ENCODE assay signal across 8 mouse cellular contexts in the genomic region with DNA sequence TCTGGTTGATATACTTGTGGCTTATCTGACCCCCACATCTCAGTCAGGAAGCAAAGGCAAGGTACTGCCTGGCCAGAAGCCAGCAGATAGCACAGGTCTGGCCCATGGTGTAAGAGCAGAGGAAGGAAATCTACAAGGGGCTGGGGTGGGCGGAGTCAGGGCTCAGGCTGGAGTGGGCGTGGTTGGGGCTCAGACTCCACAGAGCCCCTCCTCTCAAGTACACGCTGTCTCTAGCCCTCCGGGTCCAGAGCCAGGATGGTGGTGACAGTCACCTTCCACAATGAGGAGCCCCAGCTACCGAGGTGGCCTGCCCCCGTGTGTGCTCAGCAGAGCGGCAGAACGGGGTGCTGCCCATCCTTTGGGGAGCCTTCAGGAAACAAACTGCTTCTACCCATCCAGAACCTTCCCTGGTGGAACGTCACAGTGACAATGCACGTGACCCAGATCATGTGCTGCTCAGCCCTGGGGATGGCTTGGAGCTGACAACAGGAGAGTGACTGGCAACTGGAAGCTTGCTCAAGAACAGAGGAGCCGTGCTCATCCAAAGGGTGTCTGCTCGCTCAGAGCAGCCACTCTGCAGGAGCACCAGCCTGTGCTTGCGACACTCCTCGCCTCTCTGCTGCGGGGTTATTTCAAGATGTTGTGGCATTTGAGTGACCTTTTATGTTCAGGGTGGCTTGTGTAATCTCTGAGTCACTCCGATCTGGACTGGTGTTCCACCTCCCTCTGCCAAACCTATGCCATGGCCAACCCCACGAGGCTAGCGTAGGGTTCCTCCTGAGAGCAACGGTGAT. TPM values are rescaled to one million over a fixed set of nuclear protein-coding genes. Genes with fewer than 3 reads are reported as not detected.
DNase-seq lines count a peak whose midpoint lies in the region; ATAC-seq and TF ChIP-seq lines count a peak whose summit lies in the region.

No protein-coding gene starts in this region.

- no peaks in the 10 kb centered on the region; the same call in 1 of the 2 replicates for H3K27me3 ChIP-seq in forebrain, embryonic 12.5 days
- no peaks in the 10 kb centered on the region for H3K27me3 ChIP-seq in limb, embryonic 14.5 days (ENCODE audit: control insufficient read depth, insufficient read depth, low read length)
- no peaks in the 10 kb centered on the region for H3K27me3 ChIP-seq in midbrain, embryonic 14.5 days (ENCODE audit: control insufficient read depth, insufficient read depth, low read length)

- peak; percentile 86 for DNase-seq in layer of hippocampus, adult 9-11 months
- DNase-seq in layer of hippocampus, adult 9-10 months (ENCODE audit: low spot score), result no peak
- DNase-seq in adrenal gland, adult 2 months, result peak; percentile 90
- DNase-seq in limb, embryonic 14.5 days (ENCODE audit: low spot score), result peak; percentile 53
- DNase-seq in midbrain, embryonic 14.5 days, result peak; percentile 65
- DNase-seq in thymus, postnatal 0 days (ENCODE audit: low spot score), result peak; percentile 78

- peak overlapping the region; percentile 46 for H3K4me2 ChIP-seq in forebrain, embryonic 12.5 days
- H3K4me2 ChIP-seq in limb, embryonic 14.5 days (replicated peaks; ENCODE audit: low read depth, low read length, severe bottlenecking), result peak overlapping the region; percentile 50
- H3K4me2 ChIP-seq in midbrain, embryonic 14.5 days (ENCODE audit: low read length), result peak overlapping the region; percentile 46

- H3K9ac ChIP-seq in forebrain, embryonic 12.5 days, result no peak overlapping the region
- H3K9ac ChIP-seq in limb, embryonic 14.5 days (ENCODE audit: low read depth, low read length, severe bottlenecking), result peak overlapping the region; percentile 29; the same call in 1 of the 2 replicates
- no peak overlapping the region; the same call in 1 of the 2 replicates for H3K9ac ChIP-seq in midbrain, embryonic 14.5 days (replicated peaks; ENCODE audit: low read length)

- peaks cover 8% of the 10 kb centered on the region for H3K4me1 ChIP-seq in forebrain, embryonic 12.5 days
- peaks cover 11% of the 10 kb centered on the region for H3K4me1 ChIP-seq in limb, embryonic 14.5 days (ENCODE audit: control insufficient read depth, insufficient read depth, low read length)
- H3K4me1 ChIP-seq in midbrain, embryonic 14.5 days (ENCODE audit: control insufficient read depth, insufficient read depth, low read length), result peaks cover 4% of the 10 kb centered on the region; the same call in 1 of the 2 replicates

- H3K27ac ChIP-seq in forebrain, embryonic 12.5 days, result no peak overlapping the region
- H3K27ac ChIP-seq in limb, embryonic 14.5 days (replicated peaks; ENCODE audit: low read depth, low read length), result no peak overlapping the region; the same call in 1 of the 2 replicates
- no peak overlapping the region for H3K27ac ChIP-seq in midbrain, embryonic 14.5 days (replicated peaks; ENCODE audit: low read depth, low read length)

- 38% methylated on average over 19 of the region's 19 CpGs for WGBS in forebrain, embryonic 12.5 days
- 33% methylated on average over 19 of the region's 19 CpGs for WGBS in limb, embryonic 14.5 days
- WGBS in midbrain, embryonic 14.5 days, result 36% methylated on average over 19 of the region's 19 CpGs

- peak; percentile 69 for ATAC-seq in forebrain, embryonic 12.5 days (ENCODE audit: low FRiP score)
- ATAC-seq in hematopoietic stem cell, adult 5-6 weeks (replicated peaks in 1 of 2; ENCODE audit: insufficient read depth in 1 of 2, low FRiP score in 2 of 2, low TSS enrichment in 1 of 2, low read depth in 1 of 2, poor library complexity in 2 of 2, severe bottlenecking in 2 of 2), result peak; percentile 80 to 84
- ATAC-seq in limb, embryonic 14.5 days (ENCODE audit: low FRiP score, low read depth), result peak; percentile 83
- ATAC-seq in midbrain, embryonic 14.5 days (ENCODE audit: low FRiP score, low TSS enrichment), result peak; percentile 46; the same call in 1 of the 2 replicates

- no peak for TF ChIP-seq POLR2A in limb, embryonic 14.5 days (IDR thresholded peaks at IDR 0.05; ENCODE audit: borderline replicate concordance, extremely low read depth, insufficient read depth, insufficient read length)

- no peak overlapping the region for H3K4me3 ChIP-seq in forebrain, embryonic 12.5 days (replicated peaks)
- peak overlapping the region; percentile 21 for H3K4me3 ChIP-seq in limb, embryonic 14.5 days (replicated peaks; ENCODE audit: low read length)
- H3K4me3 ChIP-seq in midbrain, embryonic 14.5 days (replicated peaks; ENCODE audit: low read depth, low read length), result 0 out of 2 replicates have a peak overlapping the region, but pooled peaks have one; percentile 15

- H3K9me3 ChIP-seq in forebrain, embryonic 12.5 days, result no peaks in the 10 kb centered on the region
- no peaks in the 10 kb centered on the region for H3K9me3 ChIP-seq in limb, embryonic 14.5 days (ENCODE audit: control insufficient read depth, low read length)
- no peaks in the 10 kb centered on the region for H3K9me3 ChIP-seq in midbrain, embryonic 14.5 days (ENCODE audit: control insufficient read depth, low read length)

- H3K36me3 ChIP-seq in forebrain, embryonic 12.5 days (replicated peaks), result no peaks in the 10 kb centered on the region
- no peaks in the 10 kb centered on the region for H3K36me3 ChIP-seq in limb, embryonic 14.5 days (ENCODE audit: control insufficient read depth, insufficient read depth, low read length)
- no peaks in the 10 kb centered on the region for H3K36me3 ChIP-seq in midbrain, embryonic 14.5 days (ENCODE audit: control insufficient read depth, insufficient read depth, low read length)

RNA-seq across cellular contexts. Expression of gene Adssl1, which starts 9.3 kb away (rescaled TPM):
- 10 to 100 TPM; 10.7 to 39.1 TPM for total RNA-seq in adrenal gland, adult 2 months (2021)
- polyA plus RNA-seq in adrenal gland, adult 2 months (2012; rRNA removed), result 10.6 and 11.0 TPM in 2 replicates
- polyA plus RNA-seq in forebrain, embryonic 12.5 days (2016; fragmentation: Nextera tagmentation; extraction: Ambion mirVana), result 2.0 and 2.8 TPM in 2 replicates
- total RNA-seq in hematopoietic stem cell, adult 5-6 weeks (2017), result 38.0 and 49.7 TPM in 2 replicates
- 11.8 and 18.9 TPM in 2 replicates for polyA plus RNA-seq in limb, embryonic 14.5 days (2012; rRNA removed)
- polyA plus RNA-seq in limb, embryonic 14.5 days (2014; fragmentation: Nextera tagmentation; extraction: Ambion mirVana), result 13.3 and 15.0 TPM in 2 replicates
- 2.8 and 3.1 TPM in 2 replicates for polyA plus RNA-seq in midbrain, embryonic 14.5 days (2014; fragmentation: Nextera tagmentation; extraction: Ambion mirVana)
- 10.1 and 10.6 TPM in 2 replicates for polyA plus RNA-seq in thymus, postnatal 0 days (2015; fragmentation: Nextera tagmentation; extraction: Ambion mirVana)

RNA-seq across cellular contexts. Expression of gene Siva1, which starts 15.4 kb away (rescaled TPM):
- total RNA-seq in adrenal gland, adult 2 months (2021), result 10 to 100 TPM; 23.6 to 53.6 TPM
- polyA plus RNA-seq in adrenal gland, adult 2 months (2012; rRNA removed), result 49.1 and 67.3 TPM in 2 replicates
- polyA plus RNA-seq in forebrain, embryonic 12.5 days (2016; fragmentation: Nextera tagmentation; extraction: Ambion mirVana), result 151 and 173 TPM in 2 replicates
- total RNA-seq in hematopoietic stem cell, adult 5-6 weeks (2017), result 146 and 161 TPM in 2 replicates
- polyA plus RNA-seq in limb, embryonic 14.5 days (2012; rRNA removed), result 179 and 184 TPM in 2 replicates
- 282 and 284 TPM in 2 replicates for polyA plus RNA-seq in limb, embryonic 14.5 days (2014; fragmentation: Nextera tagmentation; extraction: Ambion mirVana)
- polyA plus RNA-seq in midbrain, embryonic 14.5 days (2014; fragmentation: Nextera tagmentation; extraction: Ambion mirVana), result 62.3 and 63.9 TPM in 2 replicates
- 174 and 203 TPM in 2 replicates for polyA plus RNA-seq in thymus, postnatal 0 days (2015; fragmentation: Nextera tagmentation; extraction: Ambion mirVana)

RNA-seq across cellular contexts. Expression of gene Inf2, which starts 40.5 kb away (rescaled TPM):
- 10 to 100 TPM; 20.7 to 40.6 TPM for total RNA-seq in adrenal gland, adult 2 months (2021)
- polyA plus RNA-seq in adrenal gland, adult 2 months (2012; rRNA removed), result 45.0 and 47.9 TPM in 2 replicates
- 0.70 and 1.3 TPM in 2 replicates for polyA plus RNA-seq in forebrain, embryonic 12.5 days (2016; fragmentation: Nextera tagmentation; extraction: Ambion mirVana)
- total RNA-seq in hematopoietic stem cell, adult 5-6 weeks (2017), result 6.6 and 10.1 TPM in 2 replicates
- 27.5 and 29.8 TPM in 2 replicates for polyA plus RNA-seq in limb, embryonic 14.5 days (2012; rRNA removed)
- polyA plus RNA-seq in limb, embryonic 14.5 days (2014; fragmentation: Nextera tagmentation; extraction: Ambion mirVana), result 6.9 and 7.0 TPM in 2 replicates
- polyA plus RNA-seq in midbrain, embryonic 14.5 days (2014; fragmentation: Nextera tagmentation; extraction: Ambion mirVana), result 0.89 and 1.6 TPM in 2 replicates
- 2.2 and 3.1 TPM in 2 replicates for polyA plus RNA-seq in thymus, postnatal 0 days (2015; fragmentation: Nextera tagmentation; extraction: Ambion mirVana)

RNA-seq across cellular contexts. Expression of gene Akt1, which starts 45.6 kb away (rescaled TPM):
- total RNA-seq in adrenal gland, adult 2 months (2021), result 100 to 1,000 TPM; 267 to 369 TPM
- 291 and 463 TPM in 2 replicates for polyA plus RNA-seq in adrenal gland, adult 2 months (2012; rRNA removed)
- 47.0 and 71.6 TPM in 2 replicates for polyA plus RNA-seq in forebrain, embryonic 12.5 days (2016; fragmentation: Nextera tagmentation; extraction: Ambion mirVana)
- total RNA-seq in hematopoietic stem cell, adult 5-6 weeks (2017), result 84.1 and 92.3 TPM in 2 replicates
- polyA plus RNA-seq in limb, embryonic 14.5 days (2012; rRNA removed), result 305 and 332 TPM in 2 replicates
- polyA plus RNA-seq in limb, embryonic 14.5 days (2014; fragmentation: Nextera tagmentation; extraction: Ambion mirVana), result 148 and 181 TPM in 2 replicates
- polyA plus RNA-seq in midbrain, embryonic 14.5 days (2014; fragmentation: Nextera tagmentation; extraction: Ambion mirVana), result 64.8 and 82.1 TPM in 2 replicates
- 60.8 and 80.4 TPM in 2 replicates for polyA plus RNA-seq in thymus, postnatal 0 days (2015; fragmentation: Nextera tagmentation; extraction: Ambion mirVana)

RNA-seq across cellular contexts. Expression of gene Zbtb42, which starts 49.5 kb away (rescaled TPM):
- 10 to 100 TPM in 1 of 2 experiments, 1 to 10 TPM in 1; 5.5 to 15.8 TPM for total RNA-seq in adrenal gland, adult 2 months (2021)
- polyA plus RNA-seq in adrenal gland, adult 2 months (2012; rRNA removed), result 25.5 and 32.6 TPM in 2 replicates
- 4.6 and 5.1 TPM in 2 replicates for polyA plus RNA-seq in forebrain, embryonic 12.5 days (2016; fragmentation: Nextera tagmentation; extraction: Ambion mirVana)
- total RNA-seq in hematopoietic stem cell, adult 5-6 weeks (2017), result 2.5 and 2.9 TPM in 2 replicates
- 2.5 and 3.3 TPM in 2 replicates for polyA plus RNA-seq in limb, embryonic 14.5 days (2012; rRNA removed)
- polyA plus RNA-seq in limb, embryonic 14.5 days (2014; fragmentation: Nextera tagmentation; extraction: Ambion mirVana), result 1.9 and 2.5 TPM in 2 replicates
- 1.9 and 3.5 TPM in 2 replicates for polyA plus RNA-seq in midbrain, embryonic 14.5 days (2014; fragmentation: Nextera tagmentation; extraction: Ambion mirVana)
- 2.6 and 2.8 TPM in 2 replicates for polyA plus RNA-seq in thymus, postnatal 0 days (2015; fragmentation: Nextera tagmentation; extraction: Ambion mirVana)
